Mouse (Mus musculus): ENCODE results near the gene Gm17467.
"Not testable (repeated sequence)": the region's sequence is repeated elsewhere in the genome, so short reads cannot be mapped to it uniquely, and the experiment has no call there.

Gm17467 gene

GRCm38 (mm10) chrX:123704691-123705090 lies at the start of gene Gm17467:
Gene Gm17467, minus strand, starts transcription at chrX:123704791.
- not testable (repeated sequence) for DNase-seq (ENCODE audit: extremely low spot score)
